Mouse (Mus musculus) T-helper 2 cell (primary cell): ENCODE data around the gene Il20ra.
"Not testable (repeated sequence)": the region's sequence is repeated elsewhere in the genome, so short reads cannot be mapped to it uniquely, and the experiment has no call there.

Source experiments
- in situ Hi-C: fragments of 300-600 bp; cut with MboI, MseI; formaldehyde crosslinking; loops from one replicate; pipeline ENCODE4 v1.15.1; 2025; ENCODE audit warnings: high pct_unique_total_duplicates

The Il20ra gene

GRCm38 (mm10) chr10:19712421-19712836 is at the start of gene Il20ra:
Il20ra (plus strand) TSS chr10:19712570.
- in situ Hi-C loops: loop anchor here (10.0 to 25.0 kb wide), 2 partner anchors 72 to 350 kb away; no protein-coding TSS in a partner anchor

- in situ Hi-C loops: no loop called here
Observed at GRCm38 (mm10) chr10:19668973-19669372, 43.4 kb upstream of the Il20ra start.

GRCm38 (mm10) chr10:19672015-19672414 is 40.4 kb upstream of the Il20ra start:
- in situ Hi-C loops: loop anchor here (10.0 kb wide), 1 partner anchor 357 kb away; no protein-coding TSS in a partner anchor

GRCm38 (mm10) chr10:19673146-19673545 is 39.2 kb upstream of the Il20ra start:
- in situ Hi-C loops: loop anchor here (10.0 kb wide), 1 partner anchor 358 kb away; no protein-coding TSS in a partner anchor

GRCm38 (mm10) chr10:19687686-19688085 is 24.7 kb upstream of the Il20ra start:
- in situ Hi-C loops: loop anchor here (10.0 kb wide), 1 partner anchor 443 kb away; no protein-coding TSS in a partner anchor

- in situ Hi-C loops: no loop called here
Observed at GRCm38 (mm10) chr10:19691287-19691686, 21.1 kb upstream of the Il20ra start.

- in situ Hi-C loops: no loop called here
Observed at GRCm38 (mm10) chr10:19691771-19692170, 20.6 kb upstream of the Il20ra start.

GRCm38 (mm10) chr10:19692332-19692731 is 20.0 kb upstream of the Il20ra start:
- in situ Hi-C loops: no loop called here

- in situ Hi-C loops: no loop called here
Observed at GRCm38 (mm10) chr10:19692988-19693387, 19.4 kb upstream of the Il20ra start.

- in situ Hi-C loops: no loop called here
Observed at GRCm38 (mm10) chr10:19693629-19694028, 18.7 kb upstream of the Il20ra start.

- in situ Hi-C loops: no loop called here
Observed at GRCm38 (mm10) chr10:19699331-19699730, 13.0 kb upstream of the Il20ra start.

- in situ Hi-C loops: loop anchor here (25.0 kb wide), 1 partner anchor 358 kb away; no protein-coding TSS in a partner anchor
Observed at GRCm38 (mm10) chr10:19704445-19704844, 7.9 kb upstream of the Il20ra start.

- in situ Hi-C loops: loop anchor here (25.0 kb wide), 1 partner anchor 355 kb away; no protein-coding TSS in a partner anchor
Observed at GRCm38 (mm10) chr10:19707768-19708167, 4.6 kb upstream of the Il20ra start.

- in situ Hi-C loops: loop anchor here (25.0 kb wide), 1 partner anchor 354 kb away; no protein-coding TSS in a partner anchor
Observed at GRCm38 (mm10) chr10:19708277-19709070, 3.9 kb upstream of the Il20ra start.

- in situ Hi-C loops: loop anchor here (10.0 to 25.0 kb wide), 2 partner anchors 74 to 351 kb away; no protein-coding TSS in a partner anchor
Observed at GRCm38 (mm10) chr10:19711020-19711419, 1.4 kb upstream of the Il20ra start.

- in situ Hi-C loops: loop anchor here (10.0 to 25.0 kb wide), 2 partner anchors 73 to 351 kb away; no protein-coding TSS in a partner anchor
Observed at GRCm38 (mm10) chr10:19711551-19712171, 709 bp upstream of the Il20ra start.

- in situ Hi-C loops: loop anchor here (10.0 to 25.0 kb wide), 2 partner anchors 66 to 344 kb away; no protein-coding TSS in a partner anchor
Observed at GRCm38 (mm10) chr10:19718627-19719026, 6.3 kb downstream of the Il20ra start.

GRCm38 (mm10) chr10:19722320-19722719 is 9.9 kb downstream of the Il20ra start:
- in situ Hi-C loops: loop anchor here (5.0 to 25.0 kb wide), 2 partner anchors 180 to 340 kb away; no protein-coding TSS in a partner anchor

- in situ Hi-C loops: loop anchor here (5.0 to 25.0 kb wide), 2 partner anchors 178 to 338 kb away; no protein-coding TSS in a partner anchor
Observed at GRCm38 (mm10) chr10:19724158-19724832, 11.9 kb downstream of the Il20ra start.

GRCm38 (mm10) chr10:19738442-19738841 is 26.1 kb downstream of the Il20ra start:
- in situ Hi-C loops: not testable (repeated sequence)

- in situ Hi-C loops: no loop called here
Observed at GRCm38 (mm10) chr10:19745662-19746061, 33.3 kb downstream of the Il20ra start.
